Mouse (Mus musculus): Measurements from ENCODE around the gene Fbxo41. TPM values are rescaled to one million over a fixed set of nuclear protein-coding genes. Genes with fewer than 3 reads are reported as not detected.
A peak's percentile ranks its signal among the peaks of the same experiment; 100 is the strongest.

Gene Fbxo41
- total and polyA plus RNA-seq, 2 experiments, result not detected

DNA sequence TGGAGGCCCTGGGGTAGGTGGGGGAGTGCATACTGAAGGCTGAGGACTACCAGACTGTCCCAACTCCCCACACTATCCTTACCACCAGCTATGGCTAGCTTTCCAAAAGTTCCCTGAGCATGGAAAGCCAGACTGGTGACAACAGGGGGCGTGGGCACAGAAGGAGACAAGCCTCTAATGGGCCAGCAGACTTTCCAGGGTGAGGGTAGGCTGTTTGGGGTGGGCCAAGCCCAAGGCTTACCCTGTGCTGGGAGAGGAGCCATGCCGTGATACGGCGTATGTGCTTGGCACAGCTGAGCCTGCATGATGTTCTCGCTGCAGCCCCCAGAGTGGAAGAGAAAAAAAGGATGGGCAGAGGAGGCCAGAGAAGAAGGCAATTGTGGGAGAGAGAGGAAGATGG is 22.8 kb downstream of the Fbxo41 start:
- Histone ChIP-seq H3K79me2 (ENCODE audit: control insufficient read depth, insufficient read depth, low read length) (no peaks in the 10 kb centered on the region), H3K27ac (replicated peaks; ENCODE audit: insufficient read depth, low read depth, low read length) (no peak overlapping the region), H3K36me3 (ENCODE audit: control insufficient read depth, insufficient read depth, low read length) (no peaks in the 10 kb centered on the region), H3K27me3 (ENCODE audit: control insufficient read depth, insufficient read depth, low read length) (peaks cover 10% of the 10 kb centered on the region; the same call in 1 of the 2 replicates), H3K9ac (ENCODE audit: low read depth, low read length) (no peak overlapping the region), H3K4me3 (ENCODE audit: insufficient read depth, low read depth, low read length) (no peak overlapping the region), H3K4me1 (ENCODE audit: control insufficient read depth, insufficient read depth, low read length) (no peaks in the 10 kb centered on the region)
- TF ChIP-seq POLR2A (IDR thresholded peaks at IDR 0.05; ENCODE audit: extremely low read depth, insufficient read depth, low read length), result no peak
- TF ChIP-seq CTCF (IDR thresholded peaks at IDR 0.05; ENCODE audit: low read depth, low read length), result no peak
- DNase-seq (ENCODE audit: extremely low read depth, low read depth, low spot score), result no peak
- 83% methylated on average over 5 of the region's 5 CpGs for WGBS

DNA sequence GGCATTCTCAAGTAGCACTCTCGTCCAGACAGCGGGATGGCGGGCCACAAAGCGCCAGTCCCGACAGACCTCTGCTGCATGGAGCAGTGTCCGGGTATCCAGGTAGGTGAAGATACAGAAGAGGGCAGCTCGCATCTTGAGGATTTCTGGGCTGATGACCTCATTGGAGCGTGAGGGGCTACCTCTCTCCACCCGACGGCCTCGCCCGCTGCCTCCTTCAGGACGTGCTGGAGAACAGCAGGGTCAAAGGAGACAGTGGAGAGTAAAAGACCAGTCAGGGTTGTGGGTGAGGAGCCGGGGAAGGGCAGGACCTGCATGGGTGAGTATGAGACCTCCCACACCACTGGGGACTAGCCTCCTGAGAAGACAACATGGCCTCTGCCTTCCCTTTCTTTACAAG is 24.4 kb downstream of the Fbxo41 start:
- Histone ChIP-seq H3K4me1 (ENCODE audit: control insufficient read depth, insufficient read depth, low read length) (no peaks in the 10 kb centered on the region), H3K79me2 (ENCODE audit: control insufficient read depth, insufficient read depth, low read length) (no peaks in the 10 kb centered on the region), H3K27ac (replicated peaks; ENCODE audit: insufficient read depth, low read depth, low read length) (no peak overlapping the region), H3K4me3 (ENCODE audit: insufficient read depth, low read depth, low read length) (no peak overlapping the region), H3K9ac (ENCODE audit: low read depth, low read length) (no peak overlapping the region), H3K27me3 (ENCODE audit: control insufficient read depth, insufficient read depth, low read length) (peaks cover 2% of the 10 kb centered on the region; the same call in 1 of the 2 replicates), H3K36me3 (ENCODE audit: control insufficient read depth, insufficient read depth, low read length) (no peaks in the 10 kb centered on the region)
- WGBS, result 38% methylated on average over 14 of the region's 14 CpGs
- TF ChIP-seq CTCF (IDR thresholded peaks at IDR 0.05; ENCODE audit: low read depth, low read length) (no peak), POLR2A (IDR thresholded peaks at IDR 0.05; ENCODE audit: extremely low read depth, insufficient read depth, low read length) (no peak)
- DNase-seq (ENCODE audit: extremely low read depth, low read depth, low spot score), result no peak

DNA sequence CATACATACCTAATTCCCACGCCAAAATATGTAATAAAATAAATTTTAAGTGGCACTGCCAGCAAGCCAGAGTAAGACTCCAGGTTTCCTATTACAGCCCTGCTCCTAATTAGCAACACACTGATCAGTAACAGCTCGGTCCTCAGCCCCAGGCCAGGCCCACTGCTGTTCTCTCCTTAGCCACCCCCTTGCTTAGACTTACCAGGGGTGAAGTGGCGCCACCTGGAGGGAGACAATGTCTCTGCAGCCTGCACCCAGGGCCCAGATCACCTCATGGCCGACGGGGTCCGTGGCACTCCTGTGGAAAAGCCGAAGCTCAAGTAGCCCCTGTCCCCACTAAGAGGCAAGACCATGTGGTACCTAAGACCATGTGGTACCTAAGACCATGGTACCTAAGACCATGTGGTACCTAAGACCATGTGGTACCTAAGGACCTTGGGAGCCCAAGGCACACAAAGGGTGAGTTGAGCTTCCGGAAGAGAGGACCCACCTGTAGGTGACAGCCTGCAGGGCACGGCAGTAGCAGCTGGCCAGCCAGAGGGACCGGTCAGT is 25.4 kb downstream of the Fbxo41 start:
- H3K27me3 ChIP-seq (ENCODE audit: control insufficient read depth, insufficient read depth, low read length), result peaks cover 2% of the 10 kb centered on the region; the same call in 1 of the 2 replicates
- 32% methylated on average over 10 of the region's 10 CpGs for WGBS
- no peak overlapping the region for H3K4me3 ChIP-seq (ENCODE audit: insufficient read depth, low read depth, low read length)
- H3K4me1 ChIP-seq (ENCODE audit: control insufficient read depth, insufficient read depth, low read length), result no peaks in the 10 kb centered on the region
- H3K27ac ChIP-seq (replicated peaks; ENCODE audit: insufficient read depth, low read depth, low read length), result no peak overlapping the region
- H3K79me2 ChIP-seq (ENCODE audit: control insufficient read depth, insufficient read depth, low read length), result no peaks in the 10 kb centered on the region
- TF ChIP-seq POLR2A (IDR thresholded peaks at IDR 0.05; ENCODE audit: extremely low read depth, insufficient read depth, low read length), result no peak
- peak; percentile 81 for TF ChIP-seq CTCF (IDR thresholded peaks at IDR 0.05; ENCODE audit: low read depth, low read length)
- H3K36me3 ChIP-seq (ENCODE audit: control insufficient read depth, insufficient read depth, low read length), result no peaks in the 10 kb centered on the region
- DNase-seq (ENCODE audit: extremely low read depth, low read depth, low spot score), result no peak
- H3K9ac ChIP-seq (ENCODE audit: low read depth, low read length), result no peak overlapping the region

DNA sequence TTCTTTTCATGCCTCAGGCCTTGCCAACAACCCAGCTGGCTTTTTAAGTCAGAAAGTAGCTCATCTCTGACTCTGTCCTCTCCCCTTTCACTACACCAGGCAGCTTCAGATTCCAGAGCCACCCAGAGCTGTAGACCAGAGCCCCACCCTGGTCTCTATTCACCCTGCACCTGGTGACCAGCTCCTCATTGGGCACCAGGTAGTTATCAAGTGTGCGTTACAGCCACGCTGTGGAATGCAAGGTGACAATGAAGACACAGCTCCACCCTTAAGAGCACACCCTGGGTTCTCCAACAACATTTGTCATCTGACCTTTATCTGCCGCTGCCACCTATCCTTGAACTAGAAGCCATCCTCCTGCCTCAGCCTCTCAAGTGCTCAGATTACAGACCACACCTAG is 27.2 kb downstream of the Fbxo41 start:
- Histone ChIP-seq H3K9ac (ENCODE audit: low read depth, low read length) (no peak overlapping the region), H3K79me2 (ENCODE audit: control insufficient read depth, insufficient read depth, low read length) (no peaks in the 10 kb centered on the region), H3K27ac (replicated peaks; ENCODE audit: insufficient read depth, low read depth, low read length) (no peak overlapping the region), H3K4me1 (ENCODE audit: control insufficient read depth, insufficient read depth, low read length) (no peaks in the 10 kb centered on the region), H3K27me3 (ENCODE audit: control insufficient read depth, insufficient read depth, low read length) (no peaks in the 10 kb centered on the region), H3K4me3 (ENCODE audit: insufficient read depth, low read depth, low read length) (no peak overlapping the region), H3K36me3 (ENCODE audit: control insufficient read depth, insufficient read depth, low read length) (no peaks in the 10 kb centered on the region)
- TF ChIP-seq CTCF (IDR thresholded peaks at IDR 0.05; ENCODE audit: low read depth, low read length), result no peak
- TF ChIP-seq POLR2A (IDR thresholded peaks at IDR 0.05; ENCODE audit: extremely low read depth, insufficient read depth, low read length), result no peak
- 81% methylated on average over 3 of the region's 3 CpGs for WGBS
- DNase-seq (ENCODE audit: extremely low read depth, low read depth, low spot score), result no peak

DNA sequence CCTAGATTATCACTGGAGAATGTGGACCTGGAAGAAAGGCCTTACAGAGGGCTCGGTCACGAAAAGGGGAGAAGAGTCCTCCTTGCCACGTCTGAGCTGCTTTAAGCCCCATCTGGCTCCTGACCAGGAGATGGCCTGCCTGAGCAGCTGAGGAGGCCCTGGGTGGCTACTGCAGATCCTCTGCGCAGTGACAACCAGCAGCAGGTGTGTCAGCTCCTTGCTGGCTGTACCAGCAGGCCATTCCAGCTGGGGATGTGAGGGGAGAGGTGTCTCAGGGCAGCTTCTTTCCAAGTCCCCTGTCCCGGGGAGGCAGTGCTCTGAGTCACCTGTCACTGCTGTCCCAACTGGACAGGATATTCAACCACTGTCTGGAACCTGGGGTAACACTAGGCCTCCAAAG is 30.3 kb downstream of the Fbxo41 start:
- Histone ChIP-seq H3K4me1 (ENCODE audit: control insufficient read depth, insufficient read depth, low read length) (no peaks in the 10 kb centered on the region), H3K79me2 (ENCODE audit: control insufficient read depth, insufficient read depth, low read length) (no peaks in the 10 kb centered on the region), H3K4me3 (ENCODE audit: insufficient read depth, low read depth, low read length) (no peak overlapping the region), H3K27me3 (ENCODE audit: control insufficient read depth, insufficient read depth, low read length) (no peaks in the 10 kb centered on the region), H3K9ac (ENCODE audit: low read depth, low read length) (no peak overlapping the region), H3K27ac (replicated peaks; ENCODE audit: insufficient read depth, low read depth, low read length) (no peak overlapping the region), H3K36me3 (ENCODE audit: control insufficient read depth, insufficient read depth, low read length) (peaks cover 9% of the 10 kb centered on the region; the same call in 1 of the 2 replicates)
- DNase-seq (ENCODE audit: extremely low read depth, low read depth, low spot score), result no peak
- WGBS, result 73% methylated on average over 5 of the region's 5 CpGs
- TF ChIP-seq CTCF (IDR thresholded peaks at IDR 0.05; ENCODE audit: low read depth, low read length) (no peak), POLR2A (IDR thresholded peaks at IDR 0.05; ENCODE audit: extremely low read depth, insufficient read depth, low read length) (no peak)

DNA sequence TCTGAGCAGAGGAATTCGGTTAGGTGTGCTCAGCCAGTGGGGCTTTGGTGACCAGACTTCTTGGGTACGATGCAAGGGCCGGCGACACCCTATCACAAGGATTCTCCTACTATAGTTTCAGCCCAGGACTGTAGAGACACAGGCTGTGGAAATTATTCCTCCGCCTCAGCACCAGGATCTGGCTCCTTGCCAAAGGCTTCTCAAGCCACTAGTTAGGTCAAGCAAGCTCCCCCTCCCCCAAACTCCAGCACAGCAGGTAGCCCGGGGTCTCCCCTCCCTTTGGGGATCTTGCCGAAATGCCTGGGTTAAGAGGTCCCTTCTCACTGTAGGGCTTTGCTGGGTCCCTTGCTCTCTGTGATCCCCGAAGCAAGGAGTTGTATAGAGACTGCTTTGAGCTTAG is 30.8 kb downstream of the Fbxo41 start:
- WGBS, result 68% methylated on average over 8 of the region's 8 CpGs
- Histone ChIP-seq H3K4me1 (ENCODE audit: control insufficient read depth, insufficient read depth, low read length) (no peaks in the 10 kb centered on the region), H3K9ac (ENCODE audit: low read depth, low read length) (no peak overlapping the region), H3K36me3 (ENCODE audit: control insufficient read depth, insufficient read depth, low read length) (peaks cover 14% of the 10 kb centered on the region; the same call in 1 of the 2 replicates), H3K4me3 (ENCODE audit: insufficient read depth, low read depth, low read length) (no peak overlapping the region), H3K79me2 (ENCODE audit: control insufficient read depth, insufficient read depth, low read length) (no peaks in the 10 kb centered on the region), H3K27ac (replicated peaks; ENCODE audit: insufficient read depth, low read depth, low read length) (no peak overlapping the region), H3K27me3 (ENCODE audit: control insufficient read depth, insufficient read depth, low read length) (no peaks in the 10 kb centered on the region)
- TF ChIP-seq CTCF (IDR thresholded peaks at IDR 0.05; ENCODE audit: low read depth, low read length), result no peak
- no peak for TF ChIP-seq POLR2A (IDR thresholded peaks at IDR 0.05; ENCODE audit: extremely low read depth, insufficient read depth, low read length)
- DNase-seq (ENCODE audit: extremely low read depth, low read depth, low spot score), result no peak

All from liver, adult 2 months (tissue).